Mouse (Mus musculus): ENCODE data around the gene Phb.

The Phb gene

DNA sequence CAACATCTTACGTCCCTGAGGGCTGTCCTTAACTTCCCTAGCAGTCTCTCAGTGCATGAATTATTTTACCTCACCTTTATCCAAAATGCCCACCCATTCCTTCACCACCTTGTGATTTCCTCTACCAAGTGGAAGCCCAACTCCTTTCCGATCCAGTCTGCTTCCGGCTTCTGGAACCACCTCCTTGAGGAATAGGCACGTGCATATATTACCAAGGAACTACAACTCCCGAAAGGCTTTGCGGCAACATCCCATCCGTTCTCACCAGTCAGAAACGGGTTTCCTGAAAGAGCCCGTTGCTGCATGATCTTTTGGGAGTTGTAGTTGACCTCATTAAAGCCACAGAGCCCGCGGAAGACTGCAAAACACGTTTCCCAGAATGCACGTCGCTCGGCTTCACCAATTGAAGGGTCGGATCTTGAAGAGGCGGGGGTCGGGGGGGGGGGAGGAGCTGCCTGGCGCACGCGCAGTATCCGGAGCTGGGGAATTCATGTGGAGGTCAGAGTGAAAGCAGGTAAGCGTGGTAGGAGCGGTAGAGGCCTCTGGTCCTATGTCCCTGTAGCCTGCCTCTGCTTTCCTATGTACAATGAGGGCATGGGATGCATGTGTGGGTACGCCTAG, at the start of gene Phb:
TSS of gene Phb (plus strand) at position 429 of the 621 bp plus-strand sequence.
- peak; percentile 99 for ATAC-seq (ENCODE audit: low TSS enrichment)

DNA sequence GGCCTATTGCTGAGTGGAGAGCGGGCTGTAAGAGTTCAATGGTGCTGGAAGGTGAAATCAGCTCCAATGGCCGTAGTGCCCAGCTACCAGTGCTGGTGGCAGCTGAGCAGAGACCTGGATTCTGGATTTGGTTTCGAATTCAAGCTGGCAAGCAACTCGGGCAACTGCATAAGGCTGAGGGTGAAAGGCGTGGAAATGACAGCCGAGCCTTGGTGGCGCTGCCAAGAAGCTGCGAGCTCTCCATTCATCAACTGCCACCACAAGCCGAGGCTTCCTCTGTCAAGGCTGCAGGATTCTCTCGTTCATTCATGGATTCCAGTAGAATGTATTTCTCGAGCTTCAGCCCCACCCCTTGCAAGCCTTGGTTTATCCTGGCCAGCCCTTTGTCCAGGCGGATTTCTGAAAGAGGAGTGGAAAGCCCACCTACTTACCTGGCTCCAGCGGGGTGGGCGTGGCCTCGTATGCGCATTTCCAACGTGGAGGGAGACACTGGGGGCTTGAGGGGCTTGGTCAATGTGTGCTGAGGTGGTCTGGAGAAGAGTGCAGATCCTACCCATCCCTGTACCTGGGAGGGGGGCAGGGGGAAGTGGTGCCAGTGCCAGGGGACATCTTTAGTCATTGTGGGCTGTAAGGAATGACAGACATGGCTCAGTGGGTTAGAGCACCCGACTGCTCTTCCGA, 48.8 kb upstream of the Phb start:
- peak; percentile 90 for ATAC-seq (ENCODE audit: low TSS enrichment)

DNA sequence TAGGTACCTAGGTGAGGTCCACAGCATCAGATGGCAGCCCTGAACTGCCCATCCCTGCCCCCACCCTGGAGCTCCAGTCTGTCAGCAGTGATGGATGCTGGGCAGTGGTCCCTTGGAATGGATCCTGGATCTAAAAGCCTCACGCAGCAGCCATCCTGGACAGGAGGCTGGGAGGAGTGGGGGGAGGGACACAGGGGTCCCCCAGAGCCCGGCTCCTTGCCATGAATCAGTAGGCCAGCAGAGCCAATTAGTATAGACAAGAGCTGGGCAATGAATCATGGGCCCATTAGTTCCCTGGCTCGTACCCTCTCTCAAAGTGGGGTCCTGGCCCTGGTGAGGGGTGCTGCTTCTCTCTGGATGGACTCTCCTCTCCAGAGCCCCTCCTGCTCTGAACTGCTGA, 47.7 kb upstream of the Phb start:
- no peak for ATAC-seq (ENCODE audit: low TSS enrichment)

DNA sequence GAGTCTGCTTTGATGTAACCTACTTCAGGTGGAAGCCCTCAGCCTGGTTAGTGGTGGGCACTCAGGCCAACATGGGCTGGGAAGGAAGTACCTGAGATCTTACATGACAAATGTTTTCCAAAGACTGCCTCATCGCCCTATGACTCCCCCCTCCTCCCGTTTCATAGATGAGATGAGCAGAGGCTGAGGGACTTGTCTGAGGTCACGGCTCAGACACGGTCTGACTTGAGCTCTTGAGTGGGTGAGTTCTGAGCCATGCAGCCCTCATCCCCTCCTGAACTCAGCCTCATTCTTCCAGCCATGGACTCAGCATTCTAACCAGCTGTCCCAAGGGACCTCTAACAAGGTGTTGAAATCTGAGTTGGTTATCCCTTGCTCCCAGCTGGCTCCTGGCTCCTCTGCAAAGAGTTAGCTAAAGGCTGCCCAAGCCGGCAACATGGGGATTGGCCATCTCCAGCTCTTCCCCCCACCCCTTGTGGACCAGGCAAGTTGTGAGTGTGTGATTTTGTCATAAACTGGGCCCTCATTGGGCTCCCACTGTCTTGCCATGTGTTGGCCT, 46.8 kb upstream of the Phb start:
- no peak for ATAC-seq (ENCODE audit: low TSS enrichment)

DNA sequence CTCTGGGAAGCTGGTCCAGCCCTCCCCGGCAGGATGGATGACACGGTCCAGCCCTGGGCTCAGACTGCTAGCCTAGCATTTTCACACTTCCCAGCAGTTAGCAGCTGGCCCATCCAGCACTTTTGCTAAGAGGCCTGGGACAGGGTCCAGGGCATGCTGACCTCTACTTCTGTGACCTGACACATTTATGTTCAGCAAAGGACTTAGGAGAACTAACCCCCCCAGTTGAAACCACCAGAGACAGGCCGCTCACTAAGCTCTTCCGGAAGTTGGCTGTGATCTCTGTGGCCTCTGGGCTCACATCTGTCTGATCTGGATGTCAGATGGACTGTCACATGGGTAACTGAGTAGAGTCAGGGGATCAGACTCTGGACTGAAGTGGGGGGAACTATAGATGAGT, 45.7 kb upstream of the Phb start:
- ATAC-seq (ENCODE audit: low TSS enrichment) = no peak

DNA sequence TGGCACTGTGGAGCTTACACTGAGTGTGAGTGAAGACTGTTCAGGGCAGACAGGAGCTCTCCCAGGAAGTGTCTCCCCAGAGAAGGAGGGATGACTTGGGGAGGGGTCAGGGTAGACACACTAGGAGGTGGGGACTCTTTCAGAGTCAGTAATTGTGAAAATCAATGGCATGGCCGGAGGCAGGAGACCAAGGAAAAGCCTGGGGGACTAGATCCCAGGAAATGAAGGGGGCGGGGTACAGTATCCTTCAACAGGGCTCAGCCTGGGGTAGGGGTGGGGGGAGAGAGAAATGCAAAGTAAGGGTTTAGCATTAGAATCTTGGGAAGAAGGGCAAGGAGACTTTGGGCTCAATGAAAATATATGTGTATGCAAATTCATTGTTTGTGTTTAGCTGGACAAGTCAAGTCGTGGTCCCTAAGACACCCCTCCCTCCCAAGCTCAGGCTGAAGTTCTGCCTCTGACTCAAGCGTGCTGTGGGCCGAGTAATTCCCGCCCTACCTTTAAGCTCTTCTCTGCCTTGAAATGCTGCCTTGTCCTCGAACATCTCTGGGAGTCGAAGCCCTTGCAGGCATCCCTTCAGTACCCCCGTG, 45.1 kb upstream of the Phb start:
- ATAC-seq (ENCODE audit: low TSS enrichment) = no peak

DNA sequence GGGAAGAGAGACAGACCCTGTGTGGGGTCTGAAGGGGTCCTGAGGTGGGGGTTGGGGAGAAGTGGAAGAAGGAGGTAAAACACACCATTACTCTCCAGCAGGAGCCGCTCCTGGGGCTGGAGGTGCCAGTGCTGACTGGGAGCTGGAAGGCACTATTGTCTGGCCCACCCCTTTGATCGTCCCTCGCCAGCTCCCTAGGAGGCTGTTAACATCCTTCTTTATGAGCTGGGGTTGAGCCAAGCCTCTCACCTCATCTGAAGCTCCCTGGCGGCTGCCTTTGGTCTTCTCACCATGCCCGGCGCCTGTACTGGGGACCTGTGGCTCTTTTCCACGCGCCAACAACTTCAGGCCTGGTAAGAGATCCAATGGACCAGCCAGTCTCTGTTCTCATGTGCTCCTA, 44.3 kb upstream of the Phb start:
- ATAC-seq (ENCODE audit: low TSS enrichment) = no peak

DNA sequence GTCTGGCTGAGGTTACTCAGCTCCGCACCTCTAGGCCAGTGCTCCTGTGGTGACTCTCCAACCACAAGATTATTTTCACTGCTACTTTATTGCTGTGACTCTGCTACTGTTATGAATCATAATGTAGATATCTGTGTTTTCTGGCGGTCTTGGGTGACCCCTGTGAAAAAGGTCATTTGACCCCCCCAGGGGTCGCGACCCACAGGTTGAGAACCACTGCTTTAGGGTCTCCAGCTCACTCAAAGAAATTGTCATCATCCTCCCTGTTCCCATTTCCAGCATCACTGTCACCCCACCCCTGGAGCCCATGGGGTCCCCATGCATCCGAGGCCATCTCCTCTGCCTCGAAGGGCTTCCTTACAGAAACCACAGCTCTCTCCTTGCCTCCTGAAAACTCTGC, 36.2 kb upstream of the Phb start:
- ATAC-seq (ENCODE audit: low TSS enrichment) = no peak

DNA sequence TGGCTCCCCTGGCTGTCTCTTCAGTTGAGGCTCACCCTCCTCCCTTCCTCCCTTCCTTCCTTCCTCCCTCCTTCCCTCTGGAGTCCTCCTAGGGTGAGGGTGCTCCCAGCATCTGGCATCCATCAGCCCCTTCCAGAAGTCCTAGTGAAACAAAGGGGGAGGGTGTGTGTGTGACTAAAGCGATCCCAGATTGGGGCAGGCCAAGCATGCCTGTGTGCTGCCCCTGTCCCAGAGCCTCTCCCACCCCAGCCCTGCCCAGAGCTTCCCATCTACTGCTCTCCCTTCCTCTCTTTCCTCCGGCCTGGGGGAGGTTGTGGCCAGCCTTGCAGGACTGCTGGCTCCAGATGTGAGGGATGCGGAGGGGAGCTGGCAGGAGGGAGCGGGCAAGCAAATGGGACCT, 35.5 kb upstream of the Phb start:
- ATAC-seq (ENCODE audit: low TSS enrichment) = no peak

DNA sequence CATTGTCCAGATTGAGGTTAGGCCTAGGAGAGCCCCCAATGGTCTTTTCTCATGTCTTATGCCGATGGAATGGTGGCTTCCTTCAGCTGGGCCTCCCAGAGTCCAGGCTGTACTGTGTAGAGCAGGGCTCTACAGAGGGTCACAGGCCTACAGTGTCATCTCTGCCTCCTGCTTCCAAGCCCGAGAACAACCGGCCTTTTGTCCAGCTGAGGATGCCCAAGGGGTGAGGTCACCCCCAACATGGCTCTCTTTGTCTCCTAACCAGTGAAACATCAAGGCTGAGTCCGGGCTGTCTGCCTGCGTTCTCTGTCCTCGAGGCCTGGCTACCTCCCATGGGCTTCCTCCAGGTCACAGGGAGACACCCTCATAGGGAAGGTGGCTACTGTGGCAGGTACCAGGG, 34.3 kb upstream of the Phb start:
- peak; percentile 77; the same call in 1 of the 2 replicates for ATAC-seq (ENCODE audit: low TSS enrichment)

DNA sequence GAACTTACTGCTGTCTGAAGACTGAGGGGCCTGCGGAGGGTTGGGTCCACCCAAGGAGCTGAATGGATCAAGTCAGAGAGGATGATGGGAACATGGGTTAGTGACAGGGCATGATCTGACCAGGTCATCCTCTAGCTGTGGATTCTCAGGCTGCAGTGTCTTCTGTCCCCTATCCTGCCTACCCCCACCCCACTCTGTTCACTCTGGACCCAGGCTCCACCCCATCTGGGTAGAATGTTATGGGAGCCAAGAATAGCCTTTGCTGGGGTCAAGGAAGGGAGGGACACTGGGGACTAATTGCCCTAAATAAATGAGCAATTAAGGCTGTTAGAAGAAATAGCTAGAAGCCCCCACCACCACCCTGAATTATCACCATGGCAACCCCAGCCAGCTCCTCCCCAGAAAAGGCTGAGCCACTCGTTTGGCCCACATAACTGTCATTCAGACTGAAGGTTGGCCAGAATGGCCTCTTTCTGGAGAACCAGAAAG, 33.2 kb upstream of the Phb start:
- ATAC-seq (ENCODE audit: low TSS enrichment) = no peak

DNA sequence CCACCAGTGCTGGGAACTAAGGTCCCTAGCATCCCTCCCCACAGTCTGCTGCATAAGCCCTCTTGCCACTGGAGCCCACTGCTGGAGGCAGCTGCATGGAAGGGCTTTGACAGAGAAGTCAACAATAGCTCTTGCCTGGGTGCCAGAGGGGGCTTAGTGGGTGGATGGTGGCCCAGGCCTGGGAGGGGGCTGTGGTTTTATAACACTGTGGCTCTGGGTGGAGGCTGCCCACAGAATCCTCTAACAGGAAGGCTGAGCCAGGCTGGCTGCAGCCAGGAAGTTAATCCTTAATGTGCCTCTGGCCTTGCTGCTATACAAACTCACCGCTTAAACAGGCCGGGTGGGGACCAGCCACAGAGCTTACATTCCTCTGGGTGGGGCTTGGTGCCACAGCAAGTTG, 31.7 kb upstream of the Phb start:
- no peak for ATAC-seq (ENCODE audit: low TSS enrichment)

DNA sequence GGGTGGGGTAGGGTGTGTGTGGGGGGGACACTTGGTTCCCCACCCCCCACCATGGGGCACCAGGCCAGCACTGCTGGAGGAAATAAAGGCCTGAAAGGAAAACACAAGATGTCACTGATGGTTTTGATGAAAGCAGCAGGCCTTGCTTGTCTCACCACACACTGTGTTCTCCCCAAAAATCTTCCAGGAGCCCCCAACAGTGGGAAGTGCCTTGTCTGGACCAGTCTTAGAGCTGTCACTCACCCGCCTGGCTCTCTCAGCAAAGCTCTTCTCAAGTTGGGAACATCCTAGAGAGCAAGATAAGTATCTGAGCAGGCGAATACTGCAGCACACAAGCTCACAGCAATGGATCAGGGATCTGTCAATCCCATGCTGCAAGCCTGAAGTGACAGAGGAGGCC, 26.0 kb upstream of the Phb start:
- ATAC-seq (ENCODE audit: low TSS enrichment) = no peak

DNA sequence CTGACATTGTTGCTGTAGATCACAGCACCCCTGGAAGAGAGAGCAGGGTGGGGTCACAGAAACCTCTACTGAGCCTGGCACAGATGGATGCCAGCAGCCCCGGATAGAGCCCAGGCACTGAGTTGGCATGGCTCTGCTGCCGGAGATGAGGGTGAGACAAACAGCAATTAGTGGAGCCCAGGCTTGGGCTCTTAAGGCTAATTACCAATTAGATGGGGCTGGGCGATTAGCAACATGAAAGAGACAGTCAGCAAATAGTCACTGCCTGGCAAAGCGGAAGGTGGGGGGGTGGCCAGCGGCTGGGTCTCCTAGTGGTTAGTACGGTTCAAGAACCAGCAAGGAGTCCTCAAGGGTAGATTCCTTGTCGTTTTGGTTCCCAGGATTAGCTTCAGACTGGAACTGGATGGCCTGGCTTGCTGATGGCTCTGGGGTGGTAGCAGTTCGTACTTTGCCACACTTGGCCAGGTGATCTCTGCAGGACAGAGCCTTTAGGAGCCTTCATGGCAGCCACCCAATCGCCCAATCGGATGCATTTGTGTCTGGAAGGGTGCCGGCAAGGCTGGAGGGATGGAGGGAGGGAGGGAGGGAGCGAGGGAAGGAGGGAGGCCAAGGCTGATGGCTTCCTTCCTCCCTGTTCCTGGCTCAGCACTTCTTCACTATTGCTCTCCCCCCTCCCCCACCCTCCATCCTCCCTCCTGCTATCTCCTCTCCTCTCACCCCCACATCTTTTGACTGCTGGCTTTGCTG, 24.1 kb upstream of the Phb start:
- ATAC-seq (ENCODE audit: low TSS enrichment) = peak; percentile 44; the same call in 1 of the 2 replicates

DNA sequence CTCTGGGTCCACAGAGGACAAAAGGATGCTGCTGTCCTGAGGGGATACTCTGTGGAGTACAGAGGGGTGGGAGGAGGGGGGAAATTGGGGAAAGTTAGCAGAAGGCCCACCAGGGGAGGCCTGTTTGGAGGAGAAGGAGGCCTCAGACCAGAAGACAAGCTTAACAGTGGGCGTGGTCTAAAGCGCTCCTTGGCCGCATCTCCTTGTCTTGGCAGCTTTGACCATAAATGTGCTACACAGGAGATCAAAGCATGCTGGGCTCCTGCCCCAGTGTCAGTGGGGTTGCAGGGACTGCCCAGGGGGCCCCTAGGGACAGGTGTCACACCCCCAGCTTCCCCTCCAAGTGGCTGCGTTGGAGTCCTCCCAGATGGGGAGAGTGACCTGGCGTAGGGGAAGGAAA, 22.9 kb upstream of the Phb start:
- no peak for ATAC-seq (ENCODE audit: low TSS enrichment)

DNA sequence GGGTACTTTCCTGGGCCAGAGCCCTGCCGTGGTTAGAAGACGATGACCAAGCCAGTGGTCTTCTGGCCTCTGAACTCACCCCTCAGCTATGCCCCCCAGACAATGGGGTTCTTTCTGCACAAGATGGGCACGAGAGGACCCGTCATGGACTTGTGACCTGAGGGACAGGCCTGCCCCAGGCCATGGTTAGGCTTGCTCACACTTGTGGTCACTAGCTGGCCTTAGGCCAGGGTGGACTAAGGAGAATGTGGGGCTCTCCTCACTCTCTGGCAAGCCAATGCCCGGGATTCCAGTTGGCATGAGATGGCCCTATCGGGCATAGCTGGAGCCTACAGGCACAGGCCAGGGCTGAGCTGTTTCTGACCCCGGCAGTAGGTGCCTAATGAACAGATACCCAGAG, 22.4 kb upstream of the Phb start:
- ATAC-seq (ENCODE audit: low TSS enrichment) = no peak

DNA sequence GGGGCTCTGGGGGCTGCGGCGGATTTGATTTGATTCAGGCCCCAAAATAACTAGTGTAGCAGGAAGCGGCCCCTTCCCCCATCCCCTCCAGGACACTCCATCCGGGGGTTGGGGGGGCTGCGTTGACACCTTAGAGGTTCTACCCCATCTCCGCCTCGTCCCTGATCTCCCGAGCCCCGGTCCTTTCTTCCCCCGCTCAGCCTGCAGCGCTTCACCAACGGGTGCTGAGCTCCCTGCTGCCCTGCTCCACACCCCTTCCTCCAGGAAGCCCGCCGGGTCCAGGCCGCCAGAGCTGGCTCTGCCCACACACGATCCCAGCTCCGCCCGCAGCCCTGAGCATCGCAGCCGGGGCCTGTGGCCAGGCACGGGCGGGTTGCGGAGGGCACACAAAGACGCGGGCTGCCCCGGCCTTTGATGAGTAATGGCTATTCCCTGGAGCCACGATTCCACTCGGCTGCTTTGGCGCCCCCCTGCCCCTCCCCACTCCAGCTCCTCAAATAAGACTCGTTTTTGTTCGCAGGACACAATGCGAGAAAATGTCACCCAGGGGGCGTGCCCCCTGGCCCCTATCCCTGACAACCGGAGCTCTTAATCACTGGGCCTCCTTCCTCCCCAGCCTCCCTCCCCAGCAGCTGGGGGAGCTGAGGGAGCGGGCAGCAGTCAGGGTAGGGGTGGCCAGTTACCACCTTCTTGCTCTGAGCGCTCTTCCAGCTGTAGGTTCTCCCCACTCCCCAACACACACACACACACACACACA, 21.2 kb upstream of the Phb start:
- ATAC-seq (ENCODE audit: low TSS enrichment) = no peak

DNA sequence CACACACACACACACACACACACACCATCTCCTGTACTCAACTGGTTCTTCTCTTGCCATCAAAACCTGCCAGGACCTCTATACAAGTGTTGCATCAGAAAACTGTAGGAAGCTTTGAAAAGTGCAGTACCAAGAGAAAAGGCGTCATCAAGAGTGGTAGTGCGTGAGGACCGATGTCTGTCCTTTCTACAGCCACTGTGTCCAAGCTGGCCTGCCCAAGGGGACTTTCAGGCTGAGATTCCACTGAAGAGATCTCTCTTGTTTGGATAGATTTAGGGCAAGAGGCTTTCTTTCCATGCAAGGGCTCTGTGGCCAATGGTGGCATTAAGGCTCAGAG, 20.6 kb upstream of the Phb start:
- ATAC-seq (ENCODE audit: low TSS enrichment) = no peak

DNA sequence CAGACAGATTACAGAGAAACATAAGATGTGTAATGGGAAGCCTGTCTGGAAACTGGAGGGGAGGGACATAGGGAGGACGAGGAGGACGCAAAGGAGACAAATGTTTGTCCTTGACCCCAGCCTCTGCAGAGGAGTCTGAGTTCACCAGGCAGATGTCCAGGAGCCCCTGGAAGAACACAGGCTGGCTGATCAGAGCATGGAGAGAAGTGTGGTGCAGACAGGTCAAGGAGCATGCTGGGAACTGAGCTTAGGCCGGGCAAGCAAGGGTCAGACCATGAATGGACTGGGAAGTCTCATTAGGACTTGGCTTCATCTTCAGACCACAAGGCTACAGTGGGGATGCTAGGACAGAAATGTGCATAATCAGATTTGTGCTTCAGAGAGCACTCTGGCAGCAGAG, 19.0 kb upstream of the Phb start:
- ATAC-seq (ENCODE audit: low TSS enrichment) = no peak

DNA sequence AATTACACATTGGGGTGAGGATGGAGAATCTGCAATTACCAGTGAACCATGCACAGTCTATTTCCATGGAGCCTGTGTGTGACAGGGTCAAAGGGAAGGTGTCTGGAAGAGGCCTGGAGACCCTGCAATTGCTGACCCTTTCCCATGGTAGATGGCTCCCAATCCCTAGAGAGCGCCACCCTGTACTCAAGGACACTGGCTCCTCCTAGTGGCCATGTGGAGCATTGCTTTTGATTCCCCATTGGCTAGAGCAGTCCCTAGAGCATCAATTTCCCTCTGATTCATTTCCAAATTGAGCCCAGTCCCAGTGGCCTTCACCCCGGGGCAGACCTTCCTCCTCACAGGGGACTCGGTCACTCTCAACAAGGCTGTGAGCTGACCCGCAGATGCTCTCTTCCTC, 17.9 kb upstream of the Phb start:
- peak; percentile 73; the same call in 1 of the 2 replicates for ATAC-seq (ENCODE audit: low TSS enrichment)

DNA sequence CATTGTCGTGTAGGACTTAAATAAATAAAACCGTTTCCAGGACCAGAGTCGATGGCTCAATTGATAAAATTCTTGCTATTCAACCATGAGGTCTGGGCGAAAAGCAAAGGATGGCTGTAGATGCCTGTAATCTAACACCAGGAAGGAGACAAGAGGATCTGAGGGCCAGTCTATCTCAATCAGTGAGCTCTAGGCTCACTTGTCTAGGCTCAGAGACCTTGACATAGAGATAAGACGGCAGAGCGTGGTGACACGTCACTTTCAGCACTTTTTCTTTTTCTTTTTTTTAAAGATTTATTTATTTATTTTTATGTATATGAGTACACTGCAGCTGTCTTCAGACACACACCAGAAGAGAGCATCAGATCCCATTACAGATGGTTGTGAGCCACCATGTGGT, 17.2 kb upstream of the Phb start:
- no peak for ATAC-seq (ENCODE audit: low TSS enrichment)

DNA sequence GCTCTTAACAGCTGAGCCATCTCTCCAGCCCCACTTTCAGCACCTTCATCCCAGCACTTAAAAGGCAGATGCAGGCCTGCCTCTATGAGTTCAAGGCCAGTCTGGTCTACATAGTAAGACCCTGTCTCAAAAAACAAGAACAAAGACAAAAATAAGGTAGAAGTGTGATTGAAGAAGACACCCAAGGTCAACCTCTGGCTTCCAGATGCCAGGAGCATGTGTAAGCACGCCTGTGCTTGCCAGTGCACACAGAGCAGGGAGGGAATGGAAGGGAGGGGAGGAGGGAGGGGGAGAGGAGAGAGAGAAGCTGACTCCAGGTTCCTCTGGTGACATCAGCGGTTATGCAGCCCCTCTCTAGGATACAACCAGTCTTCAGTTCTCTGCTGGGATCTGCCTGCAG, 16.8 kb upstream of the Phb start:
- ATAC-seq (ENCODE audit: low TSS enrichment) = no peak
